Mouse (Mus musculus) lung, embryonic 14.5 days (tissue): ENCODE results near the gene Ccl7. TPM values are rescaled to one million over a fixed set of nuclear protein-coding genes. Genes with fewer than 3 reads are reported as not detected.

Source experiments
- ATAC-seq: fragments of 200-750 bp; cut with Nextera tagmentation; 2 replicates; pipeline ENCODE4 v1.8.0; 2017; ENCODE audit warnings: mild to moderate bottlenecking, moderate TSS enrichment, moderate library complexity; ENCODE audit not compliant: insufficient read depth
- DNase-seq: peaks from one replicate; pipeline ENCODE4 v3.0.0-alpha.2; 2015
- H3K27ac ChIP-seq: fragments of 300-500 bp; sonication (generic); 2 replicates; pipeline ENCODE4 v1.5.1; 2014; ENCODE audit warnings: low read depth, mild to moderate bottlenecking, moderate library complexity
- H3K27me3 ChIP-seq: fragments of 300-500 bp; sonication (generic); 2 replicates; pipeline ENCODE4 v1.6.1; 2014; ENCODE audit warnings: low read length, control low read depth; ENCODE audit not compliant: insufficient read depth
- H3K36me3 ChIP-seq: fragments of 300-500 bp; sonication (generic); 2 replicates; pipeline ENCODE4 v1.6.1; 2014; ENCODE audit warnings: control low read depth; ENCODE audit not compliant: insufficient read depth
- H3K4me1 ChIP-seq: fragments of 300-500 bp; sonication (generic); 2 replicates; pipeline ENCODE4 v1.6.1; 2014; ENCODE audit warnings: antibody characterized with exemption, control low read depth; ENCODE audit not compliant: insufficient read depth
- H3K4me2 ChIP-seq: fragments of 300-500 bp; sonication (generic); 2 replicates; pipeline ENCODE4 v1.6.1; 2014; ENCODE audit warnings: mild to moderate bottlenecking
- H3K4me3 ChIP-seq: fragments of 300-500 bp; sonication (generic); 2 replicates; pipeline ENCODE4 v1.5.1; 2014; ENCODE audit warnings: low read depth, low read length
- H3K9ac ChIP-seq: fragments of 300-500 bp; sonication (generic); 2 replicates; pipeline ENCODE4 v1.6.1; 2014
- H3K9me3 ChIP-seq: fragments of 300-500 bp; sonication (generic); 2 replicates; pipeline ENCODE4 v1.6.1; 2016; ENCODE audit warnings: low read depth, low read length, control low read depth
- CTCF ChIP-seq: IDR thresholded peaks from 2 replicates; pipeline ENCODE4 v1.5.1; 2016; ENCODE audit warnings: antibody characterized with exemption, low read depth
- WGBS: fragments of 180-500 bp; shearing (Covaris S2); extraction: QIAGEN DNeasy Blood & Tissue Kit; methylation state at CpG from one replicate; pipeline ENCODE4 v1.1.7; 2014; 5-methylcytosine and 5-hydroxymethylcytosine counted together
- polyA plus RNA-seq: library from polyadenylated mRNA; unstranded; fragments of >200 nt; fragmentation: Nextera tagmentation; extraction: Ambion mirVana; gene quantifications from 2 replicates; pipeline ENCODE4 v1.2.1, GENCODE M21; 2014

Ccl7 gene
- polyA plus RNA-seq, 1 experiment from 2014 or later: 13.4 TPM

DNA sequence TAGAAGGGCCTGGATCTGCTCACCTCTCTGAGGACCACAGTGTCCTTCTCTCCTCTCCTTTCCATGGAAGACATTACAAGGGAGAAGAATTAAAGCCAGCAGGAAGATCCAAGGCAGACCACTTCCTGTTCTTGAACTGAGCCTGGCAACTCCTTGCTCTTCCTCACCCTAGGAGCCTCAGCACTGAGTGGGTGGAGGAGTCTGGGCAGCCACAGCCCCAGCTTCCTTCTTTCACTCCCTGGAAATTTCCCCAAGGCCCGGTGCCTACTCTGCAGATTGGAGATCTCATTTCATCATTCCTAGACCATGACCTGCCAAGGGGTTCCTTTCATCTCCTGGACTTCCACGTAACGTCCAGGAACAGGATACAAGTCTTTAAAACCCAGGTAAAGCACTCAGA is 27.5 kb downstream of the Ccl7 start:
- H3K36me3 ChIP-seq: no peaks in the 10 kb centered on the region
- DNase-seq: no peak

DNA sequence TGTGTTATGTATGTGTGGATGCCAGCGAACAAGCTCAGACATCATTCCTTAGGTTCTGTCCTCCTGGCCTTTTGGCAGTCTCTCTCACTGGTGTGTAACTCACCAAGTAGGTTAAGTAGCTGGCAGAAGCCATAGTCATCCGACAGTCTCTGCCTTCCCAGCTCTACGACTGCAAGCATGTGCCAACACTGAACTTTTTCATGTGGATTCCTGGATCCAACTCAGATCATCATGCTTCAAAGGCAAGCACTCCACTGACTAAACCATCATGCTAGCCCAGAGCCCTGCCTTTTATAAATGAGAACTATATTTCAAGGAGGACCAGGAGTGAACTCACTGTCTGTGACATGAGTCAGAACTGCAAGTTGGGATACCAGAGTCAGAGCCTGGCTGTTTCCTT is 28.2 kb downstream of the Ccl7 start:
- H3K4me1 ChIP-seq: no peaks in the 10 kb centered on the region
- no peak overlapping the region for H3K9ac ChIP-seq
- ATAC-seq (no peak), DNase-seq (no peak)
- WGBS: 80% methylated on average over 3 of the region's 3 CpGs
- H3K36me3 ChIP-seq: no peaks in the 10 kb centered on the region
- no peak overlapping the region for H3K4me2 ChIP-seq
- no peaks in the 10 kb centered on the region for H3K27me3 ChIP-seq
- TF ChIP-seq CTCF: no peak
- H3K27ac ChIP-seq: no peak overlapping the region
- H3K4me3 ChIP-seq: no peak overlapping the region
- H3K9me3 ChIP-seq: no peaks in the 10 kb centered on the region

More for the DNA sequence above, 27.5 kb downstream of the Ccl7 start:
- no peak for ATAC-seq
- H3K9ac ChIP-seq: no peak overlapping the region
- no peaks in the 10 kb centered on the region for H3K27me3 ChIP-seq
- no peaks in the 10 kb centered on the region for H3K4me1 ChIP-seq
- TF ChIP-seq CTCF: no peak
- H3K9me3 ChIP-seq: no peaks in the 10 kb centered on the region
- no peak overlapping the region for H3K4me3 ChIP-seq
- H3K4me2 ChIP-seq: no peak overlapping the region
- H3K27ac ChIP-seq: no peak overlapping the region
- WGBS: 78% methylated on average over 3 of the region's 3 CpGs

DNA sequence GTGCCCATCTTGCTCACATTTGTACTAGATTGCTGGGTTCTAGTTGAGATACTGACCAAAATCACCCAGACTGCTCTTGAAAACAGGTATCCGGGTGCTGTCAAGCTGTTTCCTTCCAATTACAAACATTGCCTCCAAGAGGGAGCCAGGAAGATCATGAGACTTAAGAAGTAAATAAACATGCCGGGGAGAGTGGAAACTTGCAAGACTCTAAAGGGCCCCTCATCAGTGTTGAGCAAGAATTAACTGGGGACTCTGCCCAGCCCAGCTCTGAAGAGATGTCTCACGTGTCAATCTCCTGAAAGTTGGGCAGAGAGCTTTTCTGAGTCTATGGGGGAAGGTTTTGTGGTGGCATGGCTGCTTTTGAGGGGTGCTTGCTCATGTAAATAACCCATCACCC is 31.5 kb downstream of the Ccl7 start:
- Histone ChIP-seq H3K27ac (no peak overlapping the region), H3K4me2 (no peak overlapping the region), H3K9me3 (no peaks in the 10 kb centered on the region), H3K9ac (no peak overlapping the region), H3K4me3 (no peak overlapping the region), H3K4me1 (no peaks in the 10 kb centered on the region), H3K27me3 (no peaks in the 10 kb centered on the region), H3K36me3 (no peaks in the 10 kb centered on the region)
- no peak for TF ChIP-seq CTCF
- no peak for ATAC-seq
- DNase-seq: no peak
- 34% methylated on average over 3 of the region's 3 CpGs for WGBS

DNA sequence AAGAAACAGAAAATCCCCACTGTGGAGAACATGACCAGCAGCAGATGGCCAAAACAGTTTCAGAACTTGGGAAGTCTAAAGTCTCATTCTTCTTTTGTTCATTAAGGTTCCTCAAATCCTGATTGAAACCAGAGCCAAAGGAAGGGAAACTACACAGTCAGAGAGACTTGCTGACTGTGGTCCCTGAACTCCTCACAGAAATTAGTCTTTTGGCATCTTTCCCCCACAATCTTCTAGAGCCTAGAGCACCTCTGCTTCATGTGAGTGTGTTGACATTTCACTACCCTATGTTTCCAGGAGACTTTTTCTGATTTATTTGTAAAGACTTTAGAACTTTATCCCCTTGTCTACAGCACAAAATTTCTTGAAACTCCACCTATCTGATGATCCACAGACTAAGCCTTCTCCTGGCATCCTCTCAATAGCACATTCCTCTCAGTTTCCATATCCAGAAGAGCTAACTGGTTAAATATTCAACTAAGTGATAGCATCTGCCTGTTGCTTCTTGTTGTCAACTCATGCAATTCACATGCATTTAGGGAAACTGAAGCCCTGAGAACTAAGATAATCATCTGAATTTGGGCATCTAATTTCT is 32.7 kb downstream of the Ccl7 start:
- TF ChIP-seq CTCF: no peak
- DNase-seq (no peak), ATAC-seq (no peak)
- no peaks in the 10 kb centered on the region for H3K27me3 ChIP-seq
- no peaks in the 10 kb centered on the region for H3K36me3 ChIP-seq
- no peak overlapping the region for H3K9ac ChIP-seq
- H3K4me1 ChIP-seq: no peaks in the 10 kb centered on the region
- H3K9me3 ChIP-seq: no peaks in the 10 kb centered on the region
- no peak overlapping the region for H3K27ac ChIP-seq
- H3K4me2 ChIP-seq: no peak overlapping the region
- no peak overlapping the region for H3K4me3 ChIP-seq

DNA sequence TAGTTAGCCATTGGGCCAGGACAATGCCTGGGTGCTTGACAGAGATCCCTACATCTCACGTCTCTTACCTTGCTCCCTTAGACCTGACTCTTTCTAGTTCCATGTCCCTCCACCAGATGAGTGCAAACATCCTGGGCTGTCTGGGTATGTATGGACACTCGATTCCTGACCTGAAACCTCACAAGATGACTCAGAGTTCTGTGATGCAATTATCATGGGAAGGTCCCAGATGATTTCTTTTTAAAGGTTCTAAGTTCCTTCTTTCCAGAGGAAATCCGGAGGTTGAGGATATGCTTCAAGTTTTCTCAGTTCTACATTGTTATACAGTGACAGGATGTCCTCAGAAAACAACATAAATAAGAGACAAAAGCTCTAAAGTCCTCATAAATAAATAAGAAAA is 35.4 kb downstream of the Ccl7 start:
- no peak for DNase-seq
- H3K4me3 ChIP-seq: no peak overlapping the region
- H3K4me2 ChIP-seq: no peak overlapping the region
- no peak overlapping the region for H3K27ac ChIP-seq
- H3K9me3 ChIP-seq: no peaks in the 10 kb centered on the region
- ATAC-seq: no peak
- no peak overlapping the region for H3K9ac ChIP-seq
- no peaks in the 10 kb centered on the region for H3K4me1 ChIP-seq
- no peak for TF ChIP-seq CTCF
- H3K36me3 ChIP-seq: no peaks in the 10 kb centered on the region
- WGBS: 66% methylated on average over 3 of the region's 3 CpGs
- no peaks in the 10 kb centered on the region for H3K27me3 ChIP-seq

DNA sequence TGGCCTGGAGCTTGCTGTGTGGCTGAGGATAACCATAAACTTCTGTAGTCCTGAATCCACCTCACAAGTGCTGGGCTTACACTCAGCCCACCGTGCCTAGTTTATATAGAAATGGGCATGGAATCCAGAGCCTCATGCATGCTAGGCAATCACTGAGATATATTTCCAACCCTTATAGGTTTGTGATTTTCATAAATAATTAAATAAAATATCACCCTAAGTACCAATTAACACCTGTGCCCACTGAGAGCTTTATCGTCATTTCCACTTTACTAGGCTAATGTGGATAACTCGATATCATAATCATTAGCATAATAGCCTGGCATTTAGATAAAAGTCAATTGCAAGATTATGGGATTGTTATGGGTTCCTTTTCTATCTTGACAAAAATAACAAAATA is 38.8 kb downstream of the Ccl7 start:
- Histone ChIP-seq H3K27ac (no peak overlapping the region), H3K27me3 (no peaks in the 10 kb centered on the region), H3K36me3 (no peaks in the 10 kb centered on the region), H3K4me3 (no peak overlapping the region), H3K9me3 (no peaks in the 10 kb centered on the region), H3K4me1 (no peaks in the 10 kb centered on the region), H3K9ac (no peak overlapping the region), H3K4me2 (no peak overlapping the region)
- 92% methylated on average over 3 of the region's 3 CpGs for WGBS
- ATAC-seq: no peak
- TF ChIP-seq CTCF: no peak
- DNase-seq: no peak

Other genes starting within 250 kb of the Ccl7 start
- not detected in 2 replicates for gene 5530401A14Rik, start 185.0 kb upstream of the Ccl7 start, polyA plus RNA-seq
- gene Asic2, start 77.3 kb upstream of the Ccl7 start, polyA plus RNA-seq: 0.28 and 0.34 TPM in 2 replicates
- 35.2 and 36.9 TPM in 2 replicates for gene Ccl2, start 10.1 kb upstream of the Ccl7 start, polyA plus RNA-seq
- gene Gm17268, start 7.2 kb upstream of the Ccl7 start, polyA plus RNA-seq: not detected in 2 replicates
- gene Ccl11, start 12.1 kb downstream of the Ccl7 start, polyA plus RNA-seq: 52.3 and 57.3 TPM in 2 replicates
- 2.9 and 5.3 TPM in 2 replicates for gene Ccl12, start 56.1 kb downstream of the Ccl7 start, polyA plus RNA-seq
- gene Ccl8, start 69.5 kb downstream of the Ccl7 start, polyA plus RNA-seq: not detected in 2 replicates